Mouse (Mus musculus): ENCODE data around the gene Tmem269.

Tmem269 gene

DNA sequence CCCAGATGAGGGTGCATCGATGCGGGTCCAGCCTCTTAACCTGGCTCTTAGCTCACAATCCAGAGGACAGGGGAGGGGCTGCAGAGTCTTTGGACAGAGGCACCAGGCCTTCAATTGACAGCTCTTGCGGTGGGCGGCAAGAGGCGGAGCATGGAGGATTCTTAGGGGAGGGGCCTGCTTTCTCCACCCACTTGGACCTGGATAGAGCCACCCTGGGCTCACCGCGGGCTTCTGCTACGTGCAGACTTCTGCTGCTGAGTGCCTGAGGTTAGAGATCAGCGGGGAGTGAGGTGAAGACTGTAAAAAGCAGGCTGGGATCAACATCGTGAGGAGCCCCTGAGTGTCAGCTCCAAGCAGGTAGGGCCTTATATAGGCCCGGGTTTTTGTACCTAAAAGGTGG lies at the start of gene Tmem269:
Tmem269 (minus strand) TSS at position 49 of the 400 bp plus-strand sequence.
- peak; percentile 20 for DNase-seq (ENCODE audit: low spot score)

DNA sequence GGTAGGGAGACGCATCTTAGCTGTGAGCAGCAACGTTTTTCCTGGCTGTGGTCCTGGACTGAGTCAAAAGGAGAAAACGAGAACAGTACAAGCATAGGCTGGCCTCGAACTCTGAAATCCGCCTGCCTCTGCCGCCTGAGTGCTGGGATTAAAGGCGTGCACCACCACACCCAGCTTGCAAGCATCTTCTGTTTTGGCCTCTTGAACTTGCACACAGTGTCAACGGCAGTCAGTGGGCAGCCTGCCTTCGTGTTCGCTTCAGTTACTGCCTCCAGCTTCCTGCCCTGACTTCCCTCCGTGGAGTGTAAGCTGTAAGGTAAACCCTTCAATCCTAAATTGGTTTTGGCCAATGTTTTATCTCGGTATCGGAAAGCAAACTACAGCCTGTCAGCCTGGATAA lies 48.6 kb upstream of the Tmem269 start:
- DNase-seq (ENCODE audit: low spot score): no peak

GRCm38 (mm10) chr4:119263459-119263858 lies 45.4 kb upstream of the Tmem269 start:
- no peak for DNase-seq (ENCODE audit: low spot score)

GRCm38 (mm10) chr4:119262483-119262882 lies 44.5 kb upstream of the Tmem269 start:
- DNase-seq (ENCODE audit: low spot score): no peak

- DNase-seq (ENCODE audit: low spot score): no peak
Measured at GRCm38 (mm10) chr4:119261087-119261713, 43.2 kb upstream of the Tmem269 start.

- peak; percentile 60 for DNase-seq (ENCODE audit: low spot score)
Measured at GRCm38 (mm10) chr4:119259344-119260254, 41.6 kb upstream of the Tmem269 start.

- DNase-seq (ENCODE audit: low spot score): peak; percentile 33
Measured at GRCm38 (mm10) chr4:119257083-119257482, 39.1 kb upstream of the Tmem269 start.

DNA sequence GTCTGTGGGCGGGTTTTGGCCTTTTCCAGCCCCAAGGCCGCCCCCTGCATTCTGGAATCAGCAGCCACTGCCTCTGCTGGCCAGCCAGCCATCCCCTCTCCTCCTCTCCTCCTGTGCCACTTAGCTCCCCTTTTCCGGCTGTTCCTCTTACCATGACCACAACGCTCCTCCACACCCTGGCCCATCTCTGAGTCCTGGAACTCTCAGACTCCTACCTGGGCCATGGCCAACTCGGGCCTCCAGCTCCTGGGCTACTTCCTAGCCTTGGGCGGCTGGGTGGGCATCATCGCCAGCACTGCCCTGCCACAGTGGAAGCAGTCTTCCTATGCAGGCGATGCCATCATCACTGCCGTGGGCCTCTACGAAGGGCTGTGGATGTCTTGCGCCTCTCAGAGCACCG lies 37.3 kb upstream of the Tmem269 start, which contains the start of gene Cldn19:
Cldn19 (plus strand) TSS at position 64 of the 400 bp plus-strand sequence.
- no peak for DNase-seq (ENCODE audit: low spot score)

GRCm38 (mm10) chr4:119254012-119254618 lies 36.1 kb upstream of the Tmem269 start:
- DNase-seq (ENCODE audit: low spot score): no peak

DNA sequence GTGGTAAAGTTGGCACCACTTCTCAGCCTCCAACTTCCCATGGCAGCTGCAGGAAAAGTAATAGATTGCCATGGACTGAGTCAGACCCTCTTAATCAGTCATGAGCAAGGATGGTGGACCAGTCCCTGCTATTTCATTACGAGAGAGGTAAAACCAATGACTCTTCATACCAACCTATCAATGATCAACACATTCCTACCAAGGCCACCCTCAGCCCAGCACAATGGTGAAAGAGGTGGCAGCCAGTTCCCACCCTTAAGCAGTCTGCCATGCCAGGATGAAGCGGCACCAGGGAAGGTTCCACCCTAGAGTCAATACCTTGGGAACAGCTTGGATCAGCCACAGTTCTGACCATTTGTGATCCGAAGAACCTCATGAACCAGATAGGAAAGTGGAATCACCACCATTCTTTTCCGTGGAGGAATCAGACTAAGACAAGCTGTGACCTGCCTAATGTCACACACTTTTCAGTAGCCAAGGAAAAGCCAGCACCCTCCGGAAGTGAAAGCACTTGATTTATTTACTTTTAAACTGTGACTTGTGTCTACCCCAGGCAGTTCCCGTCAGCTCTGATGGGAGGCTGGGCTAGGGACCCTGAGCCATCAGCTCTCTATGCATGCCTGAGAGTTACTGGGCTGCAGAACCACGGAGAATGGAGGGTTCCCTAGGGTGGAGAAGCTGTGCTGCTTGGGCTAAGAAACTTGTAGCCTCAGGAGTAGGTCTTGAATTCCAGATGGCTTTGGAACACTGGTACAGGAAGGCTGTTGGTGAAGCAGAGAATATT lies 34.2 kb upstream of the Tmem269 start:
- DNase-seq (ENCODE audit: low spot score): no peak

DNA sequence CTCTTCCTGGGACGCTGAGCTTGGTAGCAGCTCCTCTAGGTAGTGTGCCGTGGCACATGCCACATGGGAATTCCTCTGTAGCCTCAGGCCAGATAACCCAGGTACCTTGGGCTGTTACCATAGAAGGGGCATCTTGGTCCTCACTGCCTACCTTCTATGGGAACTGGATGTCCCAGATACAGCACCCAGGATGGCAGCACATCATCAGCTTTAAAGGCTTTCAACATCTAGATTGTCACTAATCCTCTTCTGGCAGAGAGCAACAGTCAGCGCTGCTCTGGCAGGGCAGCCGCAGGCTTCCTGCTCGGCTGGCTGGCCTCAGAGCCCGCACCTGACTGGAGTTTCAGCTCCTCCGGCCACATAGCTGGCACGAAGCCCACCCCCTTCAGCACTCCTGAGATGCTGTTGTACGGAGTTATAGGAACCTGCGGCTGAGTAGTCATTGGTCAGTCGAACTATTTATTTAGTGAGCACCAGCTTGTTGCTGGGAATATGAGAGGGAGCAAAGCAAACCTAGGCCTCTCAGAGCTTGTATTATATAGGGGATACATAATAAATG lies 30.5 kb upstream of the Tmem269 start:
- DNase-seq (ENCODE audit: low spot score): no peak

- DNase-seq (ENCODE audit: low spot score): no peak
Measured at GRCm38 (mm10) chr4:119247462-119248235, 29.6 kb upstream of the Tmem269 start.

GRCm38 (mm10) chr4:119246688-119247225 lies 28.7 kb upstream of the Tmem269 start:
- no peak for DNase-seq (ENCODE audit: low spot score)

DNA sequence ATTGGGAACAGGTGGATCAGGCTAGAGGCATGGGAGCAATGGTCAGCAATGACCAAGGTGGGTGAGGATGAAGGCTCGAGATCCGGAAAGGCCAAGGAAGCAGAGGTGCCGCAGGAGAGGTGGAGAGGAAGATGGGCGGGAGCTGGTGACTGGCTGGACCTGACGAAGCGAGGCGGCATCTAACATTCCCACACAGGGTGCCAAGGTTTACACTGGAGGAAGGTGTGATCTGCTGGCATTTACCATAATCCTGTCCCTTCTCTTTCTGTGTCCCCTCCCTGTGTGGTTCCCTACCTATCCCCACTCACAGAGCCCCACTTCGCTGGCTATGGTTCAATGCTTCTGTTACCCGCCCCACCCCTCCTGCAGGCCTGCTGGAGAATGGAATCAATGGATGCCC lies 27.9 kb upstream of the Tmem269 start:
- no peak for DNase-seq (ENCODE audit: low spot score)

DNA sequence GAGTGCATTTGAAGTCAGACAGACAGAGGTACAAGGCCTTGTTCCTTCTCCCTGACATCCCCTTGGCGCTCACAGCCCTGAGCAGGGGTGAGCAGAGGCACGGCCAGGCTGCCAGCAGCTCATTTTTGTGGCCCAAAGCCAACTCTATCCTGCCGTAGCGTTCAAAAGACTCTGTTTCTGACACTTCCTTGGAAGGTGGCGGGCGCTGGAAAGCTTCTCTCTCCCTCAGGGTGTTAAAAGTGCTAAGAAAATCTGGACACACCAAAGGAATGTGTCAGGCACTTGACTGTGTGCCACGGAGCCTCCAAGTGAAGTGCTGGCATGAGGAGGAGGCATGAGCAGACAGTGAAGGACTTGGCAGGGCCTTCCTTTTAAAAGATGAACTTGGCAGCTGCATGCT lies 27.5 kb upstream of the Tmem269 start:
- no peak for DNase-seq (ENCODE audit: low spot score)

DNA sequence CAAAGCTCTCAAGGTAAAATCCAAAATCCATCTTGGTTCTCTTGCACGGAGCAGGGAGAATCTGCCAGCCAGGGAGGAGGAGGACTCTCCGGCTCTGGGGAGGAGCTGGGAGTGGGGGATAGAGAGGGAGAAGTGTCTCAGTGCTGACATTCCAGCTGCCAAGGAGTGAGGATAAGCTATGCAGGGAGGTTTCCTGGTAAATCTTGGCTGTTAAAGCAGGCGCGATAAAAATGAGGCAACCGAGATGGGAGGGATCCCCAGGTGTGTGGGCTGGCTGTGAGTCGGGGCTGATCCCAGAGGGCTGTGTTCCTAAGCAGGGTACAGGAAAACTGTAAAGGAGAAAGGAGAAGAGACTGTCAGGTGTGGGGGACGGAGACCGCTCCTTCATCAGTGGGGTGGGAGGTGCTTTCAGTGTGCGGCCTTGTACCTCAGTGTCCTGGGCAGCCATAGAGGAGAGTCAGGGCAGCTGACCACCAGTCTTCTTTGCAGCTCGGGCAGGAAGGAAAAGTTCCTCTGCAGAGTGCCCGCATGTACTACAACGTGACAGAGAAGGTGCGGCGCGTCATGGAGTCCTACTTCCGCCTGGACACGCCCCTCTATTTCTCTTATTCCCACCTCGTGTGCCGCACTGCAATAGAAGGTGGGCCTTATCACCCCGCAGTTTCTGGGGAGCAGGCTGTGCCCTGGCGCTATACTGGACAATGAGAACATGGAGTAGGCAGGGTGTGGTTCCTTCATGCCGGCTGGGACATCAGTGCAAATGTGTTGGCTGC lies 26.6 kb upstream of the Tmem269 start:
- DNase-seq (ENCODE audit: low spot score): no peak

DNA sequence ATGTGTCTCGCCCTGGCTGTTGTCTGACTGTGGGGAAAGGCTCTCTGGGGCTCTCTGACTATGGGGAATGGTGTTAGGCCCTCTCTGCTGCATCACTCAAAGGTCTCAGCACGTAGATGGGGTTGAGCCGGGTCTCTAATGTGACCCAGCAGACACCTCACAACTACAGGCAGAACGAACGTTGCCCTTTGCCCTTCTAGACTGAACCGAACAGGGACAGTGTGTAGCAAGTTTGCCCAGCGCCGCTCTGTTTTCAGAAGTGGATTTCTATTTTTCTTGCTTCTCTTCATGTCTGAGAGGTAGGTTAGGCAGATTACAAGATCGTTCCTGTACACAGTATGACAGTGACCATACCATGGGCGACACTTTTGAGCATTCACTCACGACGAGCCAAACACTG lies 24.6 kb upstream of the Tmem269 start:
- no peak for DNase-seq (ENCODE audit: low spot score)

DNA sequence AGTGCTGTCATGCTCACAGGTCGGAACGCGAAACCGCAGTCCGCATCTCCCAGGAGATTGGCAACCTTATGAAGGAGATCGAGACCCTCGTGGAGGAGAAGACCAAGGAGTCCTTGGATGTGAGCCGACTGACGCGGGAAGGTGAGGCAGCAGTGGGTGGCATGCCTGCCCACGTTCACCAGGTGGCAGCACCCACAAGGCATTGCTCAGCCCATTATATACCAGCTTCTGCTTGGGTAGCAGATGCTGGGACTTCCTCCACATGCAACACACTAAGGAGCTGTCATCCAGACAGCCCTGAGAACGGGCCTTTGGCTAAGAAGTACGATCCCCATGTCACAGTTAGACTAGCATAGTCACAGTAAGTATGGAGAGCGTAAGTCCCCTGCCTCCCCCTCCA lies 23.6 kb upstream of the Tmem269 start:
- no peak for DNase-seq (ENCODE audit: low spot score)

- DNase-seq (ENCODE audit: low spot score): peak; percentile 50
Measured at GRCm38 (mm10) chr4:119239181-119239682, 21.2 kb upstream of the Tmem269 start.

GRCm38 (mm10) chr4:119238661-119239060 lies 20.6 kb upstream of the Tmem269 start:
- no peak for DNase-seq (ENCODE audit: low spot score)

All from yolk sac, embryonic 10.5 days (tissue).